Mouse (Mus musculus): ENCODE measurements at regions not wholly inside any gene's neighbourhood (a gene's known extent, or its start where the extent isn't known, plus 50 kb on each side); places are given as distances from the start of the nearest gene placed in this dataset.

GRCm38 (mm10) chr3:41348795-41349194, 206.7 kb upstream of the Jade1 start:
- TF ChIP-seq CTCF (IDR thresholded peaks at IDR 0.05; ENCODE audit: extremely low read depth, insufficient read depth, insufficient read length, insufficient replicate concordance) (peak; percentile 37; the same call in 1 of the 2 replicates), POLR2A (IDR thresholded peaks at IDR 0.05; ENCODE audit: low read depth, low read length) (no peak)
